ENCODE assay signal across 33 mouse cellular contexts in the genomic region with DNA sequence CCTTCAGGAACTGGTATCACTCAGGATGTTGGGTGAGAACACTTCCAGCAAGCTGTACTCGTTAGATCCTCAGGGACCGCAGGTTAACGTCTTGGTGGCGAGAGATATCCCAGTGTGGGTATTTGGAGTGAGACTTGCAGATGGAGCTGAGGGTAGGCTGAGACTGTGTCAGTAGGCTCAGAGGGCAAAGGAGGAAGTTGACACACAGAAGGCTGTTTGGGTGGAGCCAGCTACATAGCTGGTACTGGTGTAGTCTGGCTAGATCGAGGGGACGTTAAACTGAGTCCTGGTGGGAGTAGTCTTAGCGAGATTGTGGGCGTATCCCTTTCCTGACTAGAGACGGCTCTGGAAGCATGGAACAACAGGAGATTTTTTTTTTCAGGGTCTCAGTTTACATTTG. TPM values are rescaled to one million over a fixed set of nuclear protein-coding genes. Genes with fewer than 3 reads are reported as not detected.
A peak's percentile ranks its signal among the peaks of the same experiment; 100 is the strongest.
DNase-seq lines count a peak whose midpoint lies in the region; ATAC-seq and TF ChIP-seq lines count a peak whose summit lies in the region.
"Had no signal": no experiment of that assay in that cellular context is flagged by ENCODE, and none has a peak within 500 bp of the region (broad histone marks: within the 10 kb centered on the region; RNA-seq: fewer than 3 reads in every experiment).

No protein-coding gene starts in this region.

- peak; percentile 90 for ATAC-seq in megakaryocyte progenitor cell, adult 5-6 weeks (replicated peaks; ENCODE audit: poor library complexity)
- ATAC-seq in stomach, postnatal 0 days (ENCODE audit: low FRiP score, low TSS enrichment) = peak; percentile 47
- ATAC-seq: activated CD4-positive, CD25-positive, alpha-beta regulatory T cell, adult 4 months; forebrain, embryonic 16.5 days; inflammation-experienced regulatory T-cells, adult 6 months; midbrain, embryonic 13.5 days had no signal

- H3K9ac ChIP-seq in stomach, postnatal 0 days (ENCODE audit: low read length) = no peak overlapping the region
- H3K9ac ChIP-seq: embryonic facial prominence, embryonic 15.5 days; heart, embryonic 12.5 days; hindbrain, embryonic 13.5 days; liver, embryonic 15.5 days; lung, embryonic 15.5 days; midbrain, embryonic 13.5 days had no signal

- peak overlapping the region; percentile 19 for H3K27ac ChIP-seq in spleen, adult 2 months (ENCODE audit: insufficient read depth, low read length)
- H3K27ac ChIP-seq in stomach, postnatal 0 days (replicated peaks) = no peak overlapping the region
- H3K27ac ChIP-seq in midbrain, embryonic 10.5 days (replicated peaks) = no peak overlapping the region
- H3K27ac ChIP-seq: embryonic facial prominence, embryonic 15.5 days; hindbrain, embryonic 13.5 days; kidney, postnatal 0 days; left cerebral cortex, adult 2 months; liver, embryonic 15.5 days; lung, embryonic 15.5 days; macrophage; midbrain, embryonic 13.5 days had no signal

- peaks cover 16% of the 10 kb centered on the region for H3K4me1 ChIP-seq in spleen, adult 2 months (ENCODE audit: control insufficient read depth, insufficient read depth, insufficient read length)
- H3K4me1 ChIP-seq in stomach, postnatal 0 days (replicated peaks; ENCODE audit: control insufficient read depth, insufficient read depth) = no peaks in the 10 kb centered on the region
- peaks cover 6% of the 10 kb centered on the region for H3K4me1 ChIP-seq in midbrain, embryonic 10.5 days
- H3K4me1 ChIP-seq: embryonic facial prominence, embryonic 15.5 days; heart, embryonic 12.5 days; hindbrain, embryonic 13.5 days; liver, embryonic 15.5 days; lung, embryonic 15.5 days; midbrain, embryonic 13.5 days had no signal

- TF ChIP-seq CTCF in spleen, adult 2 months (IDR thresholded peaks at IDR 0.05; ENCODE audit: extremely low read depth, insufficient read depth, insufficient read length, insufficient replicate concordance) = no peak
- no peak for TF ChIP-seq CTCF in stomach, postnatal 0 days (IDR thresholded peaks at IDR 0.05; ENCODE audit: low read depth)

- no peaks in the 10 kb centered on the region for H3K27me3 ChIP-seq in spleen, adult 2 months (ENCODE audit: control insufficient read depth, insufficient read depth, low read length)
- no peaks in the 10 kb centered on the region for H3K27me3 ChIP-seq in stomach, postnatal 0 days (ENCODE audit: control insufficient read depth, insufficient read depth, low read length)
- H3K27me3 ChIP-seq in midbrain, embryonic 10.5 days (ENCODE audit: low read depth, poor library complexity, severe bottlenecking) = no peaks in the 10 kb centered on the region
- H3K27me3 ChIP-seq: CH12.LX; embryonic facial prominence, embryonic 15.5 days; heart, embryonic 12.5 days; hindbrain, embryonic 13.5 days; lung, embryonic 15.5 days; midbrain, embryonic 13.5 days had no signal

- no peaks in the 10 kb centered on the region for H3K36me3 ChIP-seq in spleen, adult 2 months (ENCODE audit: control insufficient read depth, insufficient read depth, low read length)
- H3K36me3 ChIP-seq in stomach, postnatal 0 days (ENCODE audit: control insufficient read depth, insufficient read depth, low read length) = no peaks in the 10 kb centered on the region
- H3K36me3 ChIP-seq in midbrain, embryonic 10.5 days = no peaks in the 10 kb centered on the region
- H3K36me3 ChIP-seq: embryonic facial prominence, embryonic 15.5 days; heart, embryonic 12.5 days; hindbrain, embryonic 13.5 days; liver, embryonic 15.5 days; lung, embryonic 15.5 days; midbrain, embryonic 13.5 days had no signal

- no peak for TF ChIP-seq POLR2A in spleen, adult 2 months (IDR thresholded peaks at IDR 0.05; ENCODE audit: low read depth, low read length)

- TF ChIP-seq EP300 in stomach, postnatal 0 days (optimal IDR thresholded peaks at IDR 0.05) = no peak

- no peak for DNase-seq in spleen, adult 2 months (ENCODE audit: low read depth in 1 of 2, low spot score in 2 of 2)
- no peak for DNase-seq in spleen, postnatal 14 days (ENCODE audit: low spot score in 2 of 2)
- DNase-seq in ZHBTc4 (ENCODE audit: low read depth, low spot score) = peak; percentile 48
- DNase-seq in stomach, postnatal 0 days (ENCODE audit: low spot score) = no peak
- DNase-seq in midbrain, embryonic 10.5 days (ENCODE audit: low spot score) = no peak
- no peak for DNase-seq in left cerebral cortex, postnatal 36 days (ENCODE audit: low spot score in 2 of 2)
- DNase-seq in cerebellum, postnatal 4 days (ENCODE audit: low spot score in 2 of 2) = no peak
- DNase-seq: adrenal gland, adult 8-10 months; cerebellum, adult 8-10 months; cerebellum, postnatal 36 days; gastrocnemius, postnatal 14 days; heart, adult 18-20 months; heart, postnatal 10 days; kidney, adult 18-20 months; left cerebral cortex, postnatal 4 days; liver; right cerebral cortex, adult 18-20 months; thymus, postnatal 14 days had no signal

- H3K4me3 ChIP-seq in spleen, adult 2 months (ENCODE audit: extremely low read depth, insufficient read depth, insufficient read length) = no peak overlapping the region
- no peak overlapping the region for H3K4me3 ChIP-seq in stomach, postnatal 0 days (ENCODE audit: low read depth, low read length)
- H3K4me3 ChIP-seq in midbrain, embryonic 10.5 days = no peak overlapping the region
- H3K4me3 ChIP-seq: embryonic facial prominence, embryonic 15.5 days; heart, embryonic 12.5 days; hindbrain, embryonic 13.5 days; left cerebral cortex, adult 2 months; liver, embryonic 15.5 days; lung, embryonic 15.5 days; midbrain, embryonic 13.5 days; myocyte had no signal

- H3K4me2 ChIP-seq in stomach, postnatal 0 days (replicated peaks; ENCODE audit: low read depth) = no peak overlapping the region
- H3K4me2 ChIP-seq: embryonic facial prominence, embryonic 15.5 days; heart, embryonic 12.5 days; hindbrain, embryonic 13.5 days; liver, embryonic 15.5 days; lung, embryonic 15.5 days; midbrain, embryonic 13.5 days had no signal

- no peaks in the 10 kb centered on the region for H3K9me3 ChIP-seq in stomach, postnatal 0 days (ENCODE audit: control insufficient read depth, low read length)
- H3K9me3 ChIP-seq in midbrain, embryonic 10.5 days (replicated peaks) = no peaks in the 10 kb centered on the region
- H3K9me3 ChIP-seq: embryonic facial prominence, embryonic 15.5 days; heart, embryonic 12.5 days; hindbrain, embryonic 13.5 days; liver, embryonic 15.5 days; lung, embryonic 15.5 days; midbrain, embryonic 13.5 days had no signal

- intact Hi-C loops in left cerebral cortex, postnatal 36 days (cut with DNase I) = no loop called here

- 34% methylated on average over 9 of the region's 9 CpGs for WGBS in spleen, adult 2 months
- 53% methylated on average over 9 of the region's 9 CpGs for WGBS in stomach, postnatal 0 days
- WGBS in midbrain, embryonic 10.5 days = 83% methylated on average over 9 of the region's 9 CpGs

RNA-seq across cellular contexts. Expression of a gene that starts 16.1 kb away (rescaled TPM):
- polyA plus RNA-seq in spleen, adult 2 months (2012; rRNA removed) = 47.3 and 58.1 TPM in 2 replicates
- 22.5 and 24.1 TPM in 2 replicates for total RNA-seq in megakaryocyte progenitor cell, adult 5-6 weeks (2015)
- 17.7 and 27.9 TPM in 2 replicates for total RNA-seq in megakaryocyte progenitor cell, adult 5-6 weeks (2017)
- polyA plus RNA-seq in stomach, postnatal 0 days (2015; fragmentation: Nextera tagmentation; extraction: Ambion mirVana) = 0.44 and 0.62 TPM in 2 replicates
- polyA plus RNA-seq in midbrain, embryonic 10.5 days (2016; fragmentation: Nextera tagmentation; extraction: Ambion mirVana) = 0.02 and 0.16 TPM in 2 replicates
- total RNA-seq in left cerebral cortex, postnatal 36 days (2021) = under 1 TPM; 0.42 to 0.95 TPM

RNA-seq across cellular contexts. Expression of a gene that starts 31.8 kb away (rescaled TPM):
- polyA plus RNA-seq in spleen, adult 2 months (2012; rRNA removed) = 198 and 350 TPM in 2 replicates
- total RNA-seq in megakaryocyte progenitor cell, adult 5-6 weeks (2015) = 78.2 and 89.9 TPM in 2 replicates
- 83.3 and 99.5 TPM in 2 replicates for total RNA-seq in megakaryocyte progenitor cell, adult 5-6 weeks (2017)
- 224 and 255 TPM in 2 replicates for polyA plus RNA-seq in stomach, postnatal 0 days (2015; fragmentation: Nextera tagmentation; extraction: Ambion mirVana)
- 56.2 and 57.7 TPM in 2 replicates for polyA plus RNA-seq in midbrain, embryonic 10.5 days (2016; fragmentation: Nextera tagmentation; extraction: Ambion mirVana)
- total RNA-seq in left cerebral cortex, postnatal 36 days (2021) = 10 to 100 TPM; 65.9 to 66.1 TPM

Comparison
In these comparisons a context has a peak if more than half of its experiments do, and no peak if none do; other contexts are left out.
1. RNA of a gene that starts 16.1 kb away (polyA plus RNA-seq): 47.3 to 58.1 TPM in spleen, adult 2 months; 0.44 to 0.62 TPM in stomach, postnatal 0 days and 0.02 to 0.16 TPM in midbrain, embryonic 10.5 days; every median in the first group is over 10 times any median in the second.